Mouse (Mus musculus) urinary bladder, postnatal 25 days (tissue): Measurements from ENCODE around the gene Cgnl1.

ENCODE experiments used
- DNase-seq: peaks from one replicate; pipeline ENCODE4 v3.0.0; 2022; ENCODE audit warnings: low spot score

The Cgnl1 gene

DNA sequence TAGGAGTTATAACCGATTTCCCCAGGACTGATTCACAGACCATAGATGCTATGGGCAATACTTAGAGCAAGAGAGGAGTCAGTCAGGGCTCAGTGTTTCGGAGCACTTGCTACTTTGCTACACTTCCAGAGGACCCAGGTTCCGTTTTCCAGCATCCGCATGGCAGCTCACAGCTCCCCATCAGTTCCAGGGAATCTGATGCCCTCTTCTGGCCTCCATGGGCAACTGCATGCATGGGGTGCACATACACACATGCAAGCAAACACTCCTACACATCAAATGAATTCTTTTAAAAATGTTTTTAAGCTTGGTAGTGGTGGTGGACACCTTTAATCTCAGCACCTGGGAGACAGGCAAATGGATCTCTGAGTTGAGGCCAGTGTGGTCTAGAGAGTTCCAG lies 98.9 kb downstream of the Cgnl1 start:
- DNase-seq: no peak

- no peak for DNase-seq
Observed at GRCm38 (mm10) chr9:71670677-71671076, 100.7 kb downstream of the Cgnl1 start.

DNA sequence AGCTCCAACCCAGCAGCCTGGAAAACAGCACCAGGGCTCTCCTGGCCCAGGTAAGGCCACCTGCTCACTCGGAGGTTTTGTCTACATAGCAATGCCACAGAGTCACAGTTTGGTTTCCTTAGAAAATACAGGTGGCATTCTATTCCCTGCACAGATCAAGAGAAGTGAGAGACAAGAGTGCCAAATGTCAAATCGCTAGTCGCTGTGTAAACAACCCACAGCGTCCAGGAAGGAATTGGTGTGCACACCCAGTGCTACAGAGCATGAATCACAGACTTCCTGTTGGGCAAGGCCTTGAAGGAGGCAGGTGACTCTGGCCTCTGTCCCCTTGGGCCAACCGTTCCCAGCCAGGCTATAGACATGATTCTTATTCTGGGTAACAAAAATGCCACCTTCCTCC lies 103.8 kb downstream of the Cgnl1 start:
- DNase-seq: no peak

DNA sequence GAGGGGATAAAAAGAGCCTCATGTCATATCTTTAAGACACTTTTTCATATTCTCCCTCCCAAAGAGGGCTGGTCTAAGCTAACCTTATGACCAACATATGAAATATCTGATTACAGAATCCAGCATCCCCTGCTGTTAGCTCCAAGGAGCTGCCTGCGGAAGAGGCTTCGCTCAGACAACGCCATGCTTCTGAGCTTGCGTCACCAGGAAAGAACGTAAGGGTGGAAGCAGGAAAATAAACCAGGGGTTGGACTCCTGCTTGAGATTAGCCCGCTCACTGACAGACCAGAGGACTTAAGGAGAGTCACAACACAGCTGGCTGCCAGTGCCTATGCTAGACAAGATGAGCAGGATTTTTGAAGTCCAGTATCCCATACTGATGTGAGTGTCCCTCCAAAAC lies 105.0 kb downstream of the Cgnl1 start:
- DNase-seq: no peak

- DNase-seq: no peak
Observed at GRCm38 (mm10) chr9:71665493-71665892, 105.9 kb downstream of the Cgnl1 start.

DNA sequence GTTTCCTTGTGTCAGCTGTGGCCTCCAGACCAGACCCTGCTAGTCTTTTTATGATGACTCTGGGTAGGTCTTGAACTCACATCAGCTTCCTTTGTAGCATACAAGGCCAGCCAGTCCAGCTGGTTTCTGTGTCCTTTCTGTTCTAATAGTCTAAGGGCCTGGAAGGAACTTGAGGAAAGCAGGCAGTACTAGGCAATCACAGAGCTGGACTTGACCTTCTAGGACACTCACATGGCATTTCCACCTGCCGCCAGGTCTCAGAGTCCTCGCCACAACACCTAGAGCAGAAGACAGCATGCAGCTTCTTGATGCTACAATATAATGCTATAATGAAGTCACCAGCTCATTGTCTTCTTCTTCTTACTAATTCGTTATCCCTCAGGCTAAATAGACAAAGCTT lies 106.5 kb downstream of the Cgnl1 start:
- no peak for DNase-seq

DNA sequence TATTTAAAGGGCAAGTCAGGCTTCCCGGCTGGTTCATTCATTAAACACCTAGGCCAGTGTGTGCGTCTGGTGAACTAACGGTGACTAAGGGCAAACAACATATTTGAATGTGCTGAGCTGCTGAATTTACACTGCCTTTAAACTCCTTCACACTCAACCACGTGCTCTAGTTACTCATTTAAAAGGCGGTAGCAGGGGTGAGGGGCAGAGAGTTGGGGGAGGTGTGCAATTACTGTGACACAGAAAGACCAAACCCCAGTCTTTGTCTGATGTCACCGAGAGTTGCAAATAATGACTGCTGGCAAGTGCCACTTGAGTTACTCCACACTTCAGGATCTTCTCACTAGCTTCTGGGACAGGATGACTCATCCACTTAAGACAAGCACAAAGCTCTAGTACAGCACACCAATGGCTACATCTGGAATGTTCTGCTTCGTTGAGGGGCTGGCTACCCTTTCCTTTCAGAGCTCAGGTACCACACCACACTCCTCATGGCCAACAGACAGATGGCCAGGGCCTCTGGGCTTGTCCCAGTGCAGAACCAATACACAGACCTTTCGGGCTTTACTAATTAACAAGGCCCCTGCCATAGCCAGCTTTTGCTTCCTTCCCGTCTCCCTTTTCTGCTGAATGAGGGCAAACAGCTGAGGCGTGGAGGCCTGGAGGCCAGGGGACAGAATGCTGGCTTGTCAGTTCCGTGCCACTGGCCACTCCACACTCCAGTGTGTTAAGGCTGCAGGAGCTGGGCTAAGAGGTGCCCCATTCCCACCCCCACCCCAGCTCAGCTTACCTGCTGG lies 107.8 kb downstream of the Cgnl1 start:
- DNase-seq: no peak

- no peak for DNase-seq
Observed at GRCm38 (mm10) chr9:71660540-71660939, 110.9 kb downstream of the Cgnl1 start.

- no peak for DNase-seq
Observed at GRCm38 (mm10) chr9:71659681-71660080, 111.7 kb downstream of the Cgnl1 start.

DNA sequence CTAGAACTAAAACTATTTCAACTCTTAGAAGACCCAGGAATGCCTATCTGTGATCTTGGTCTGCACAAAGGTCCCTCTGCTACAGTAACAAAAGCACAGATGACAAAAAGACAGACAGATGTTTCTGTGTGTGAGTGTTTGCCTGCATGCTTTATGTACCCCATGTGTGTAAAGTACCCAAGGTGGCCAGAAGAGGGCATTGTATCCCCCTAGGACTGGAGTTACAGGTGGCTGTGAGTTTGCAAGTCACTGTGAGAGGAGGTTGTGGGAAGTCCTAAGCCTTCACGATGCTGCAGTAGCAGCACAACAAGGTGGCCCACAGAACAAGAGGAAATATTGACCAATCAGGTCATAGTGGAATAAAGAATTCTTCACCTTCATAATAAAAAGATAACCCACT lies 114.2 kb downstream of the Cgnl1 start:
- no peak for DNase-seq

- DNase-seq: no peak
Observed at GRCm38 (mm10) chr9:71654861-71655260, 116.5 kb downstream of the Cgnl1 start.

DNA sequence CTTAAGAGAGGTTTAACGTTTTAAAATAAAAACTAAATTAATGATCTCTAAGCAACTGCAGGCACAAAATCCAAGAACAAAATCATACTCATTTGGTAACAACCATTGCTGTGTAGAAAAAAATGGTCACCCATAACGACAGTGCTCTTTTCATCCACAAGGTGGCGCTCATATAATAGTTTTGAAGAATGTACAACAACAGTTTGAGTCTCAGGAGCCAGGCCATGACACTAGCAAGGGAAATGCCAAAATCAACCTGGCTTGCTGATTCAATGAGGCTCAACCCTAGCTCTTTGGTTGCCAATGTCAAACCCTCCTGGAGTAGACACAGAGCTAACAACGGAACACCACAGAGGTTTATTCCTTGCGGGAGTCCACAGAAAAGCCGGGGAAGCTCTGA lies 125.3 kb downstream of the Cgnl1 start:
- peak; percentile 73 for DNase-seq

DNA sequence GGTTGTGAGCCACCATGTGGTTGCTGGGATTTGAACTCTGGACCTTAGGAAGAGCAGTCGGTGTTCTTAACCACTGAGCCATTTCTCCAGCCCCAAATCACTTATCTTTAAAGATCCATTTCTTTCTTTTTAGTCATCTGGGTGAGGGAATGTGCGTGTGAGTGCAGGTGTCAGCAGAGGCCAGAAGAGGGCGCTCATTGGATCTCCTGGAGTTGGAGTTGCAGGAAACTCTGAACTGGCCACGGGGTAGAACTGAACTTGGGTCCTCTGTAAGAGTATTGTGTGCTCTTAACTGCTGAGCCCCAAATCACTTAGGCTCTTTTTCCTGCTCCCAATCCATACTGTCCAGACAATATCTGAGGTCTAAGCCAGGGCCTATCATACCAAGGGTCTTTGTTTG lies 127.8 kb downstream of the Cgnl1 start:
- no peak for DNase-seq

DNA sequence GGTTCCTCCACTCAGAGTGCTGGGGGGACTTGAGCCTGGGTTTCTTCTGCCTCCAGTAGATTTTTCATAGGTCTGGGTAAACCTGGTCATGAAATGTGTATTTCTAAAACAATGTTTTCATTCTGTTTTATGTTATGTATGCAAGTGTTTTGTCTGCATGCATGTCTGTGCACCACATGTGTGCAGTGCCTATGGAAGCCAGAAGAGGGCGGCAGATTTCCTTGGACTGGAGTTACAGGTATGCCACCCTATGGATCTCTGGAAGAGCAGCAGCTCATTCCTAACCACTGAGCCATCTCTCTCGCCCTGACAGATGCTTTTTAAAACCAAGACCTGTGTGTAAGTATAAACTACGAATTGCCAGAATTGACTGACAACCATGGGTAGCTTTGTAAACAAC lies 129.1 kb downstream of the Cgnl1 start:
- DNase-seq: no peak

GRCm38 (mm10) chr9:71640361-71640927 lies 131.0 kb downstream of the Cgnl1 start:
- DNase-seq: no peak

GRCm38 (mm10) chr9:71638198-71638597 lies 133.2 kb downstream of the Cgnl1 start:
- no peak for DNase-seq

DNA sequence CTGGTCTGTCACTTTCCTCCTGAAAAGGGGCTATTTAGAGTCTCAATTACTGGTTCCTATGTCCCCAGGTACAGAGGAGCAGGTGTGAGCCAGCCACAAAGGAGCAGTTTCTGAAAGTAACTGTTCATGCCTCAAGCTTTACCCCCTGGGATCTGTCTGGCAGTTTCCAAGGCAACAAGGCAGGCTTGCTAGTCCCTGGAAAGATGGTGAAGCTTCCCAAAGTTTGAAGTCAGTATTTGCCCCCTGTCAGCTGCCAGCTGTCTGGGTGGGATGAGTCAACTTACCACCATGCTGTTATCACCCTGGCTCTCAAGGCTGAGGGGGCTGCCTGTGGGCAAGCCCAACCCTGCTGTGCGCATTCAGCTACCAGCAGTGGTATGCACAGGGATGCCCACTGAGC lies 134.5 kb downstream of the Cgnl1 start:
- no peak for DNase-seq

DNA sequence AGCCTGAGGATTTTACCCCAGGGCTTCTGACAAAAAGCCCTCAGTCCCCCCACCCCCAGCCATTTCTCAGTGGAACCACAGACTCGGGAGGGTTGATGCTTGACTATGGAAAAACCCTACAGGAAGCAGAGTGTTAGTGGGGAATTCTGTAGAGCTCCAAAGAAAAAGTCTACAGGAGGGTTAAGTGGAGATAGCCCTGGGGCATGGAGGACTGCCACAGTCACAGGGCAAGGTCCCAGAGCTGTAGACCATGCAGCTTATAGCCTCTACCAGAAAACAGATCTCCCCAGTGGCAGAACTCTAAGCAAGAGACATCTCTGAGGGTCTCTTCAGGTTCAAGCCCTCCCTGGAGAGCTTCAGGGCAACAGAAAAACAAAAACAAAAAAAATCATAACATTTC lies 135.8 kb downstream of the Cgnl1 start:
- no peak for DNase-seq

- DNase-seq: no peak
Observed at GRCm38 (mm10) chr9:71634916-71635315, 136.5 kb downstream of the Cgnl1 start.

DNA sequence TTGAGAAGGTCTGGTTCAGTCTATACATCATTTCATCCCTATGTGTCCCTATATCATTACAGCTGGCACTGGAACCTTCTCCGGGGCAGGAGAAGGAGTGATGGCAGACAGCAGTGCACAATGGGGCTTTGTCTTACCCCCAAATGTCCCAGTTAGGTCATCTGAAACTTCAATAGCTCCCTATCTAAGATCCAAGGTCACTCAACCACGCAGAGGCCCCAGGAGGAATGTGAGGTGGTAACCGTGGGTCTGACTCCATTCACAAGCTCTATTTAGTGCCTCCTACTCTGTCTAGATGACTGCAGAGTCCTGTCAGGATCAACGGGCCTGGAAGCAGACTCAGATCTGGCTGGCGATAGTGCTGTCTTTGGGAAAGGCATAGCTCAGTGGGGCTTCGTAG lies 142.5 kb downstream of the Cgnl1 start:
- no peak for DNase-seq

DNA sequence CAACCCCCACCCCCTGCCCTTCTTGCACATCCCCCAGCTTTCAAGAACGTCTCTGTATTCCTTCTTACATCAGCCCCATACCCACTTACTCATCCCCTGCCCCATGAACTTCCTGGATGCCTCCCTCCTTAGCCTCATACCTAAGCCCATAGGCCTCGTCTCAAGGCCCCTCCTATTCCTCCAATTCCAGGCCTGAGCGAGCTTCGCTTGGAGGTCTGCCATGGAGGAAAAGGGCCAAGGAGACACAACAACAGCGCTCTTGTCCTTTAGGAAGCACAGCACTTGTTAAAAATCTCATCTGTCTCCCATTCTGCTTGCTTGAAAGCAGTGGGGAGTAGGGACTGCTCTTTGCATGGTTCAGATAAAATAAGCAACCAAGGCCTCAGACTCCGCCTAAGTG lies 143.1 kb downstream of the Cgnl1 start:
- DNase-seq: no peak

- no peak for DNase-seq
Observed at GRCm38 (mm10) chr9:71625961-71626360, 145.4 kb downstream of the Cgnl1 start.

- peak; percentile 58 for DNase-seq
Observed at GRCm38 (mm10) chr9:71624793-71625495, 146.5 kb downstream of the Cgnl1 start.
